Mouse (Mus musculus): Measurements from ENCODE around the gene Daxx. TPM values are rescaled to one million over a fixed set of nuclear protein-coding genes. Genes with fewer than 3 reads are reported as not detected.
"Not testable (repeated sequence)": the region's sequence is repeated elsewhere in the genome, so short reads cannot be mapped to it uniquely, and the experiment has no call there.

The Daxx gene
- polyA plus RNA-seq, 2 experiments from 2014 or later, result 97.4 to 149 TPM

DNA sequence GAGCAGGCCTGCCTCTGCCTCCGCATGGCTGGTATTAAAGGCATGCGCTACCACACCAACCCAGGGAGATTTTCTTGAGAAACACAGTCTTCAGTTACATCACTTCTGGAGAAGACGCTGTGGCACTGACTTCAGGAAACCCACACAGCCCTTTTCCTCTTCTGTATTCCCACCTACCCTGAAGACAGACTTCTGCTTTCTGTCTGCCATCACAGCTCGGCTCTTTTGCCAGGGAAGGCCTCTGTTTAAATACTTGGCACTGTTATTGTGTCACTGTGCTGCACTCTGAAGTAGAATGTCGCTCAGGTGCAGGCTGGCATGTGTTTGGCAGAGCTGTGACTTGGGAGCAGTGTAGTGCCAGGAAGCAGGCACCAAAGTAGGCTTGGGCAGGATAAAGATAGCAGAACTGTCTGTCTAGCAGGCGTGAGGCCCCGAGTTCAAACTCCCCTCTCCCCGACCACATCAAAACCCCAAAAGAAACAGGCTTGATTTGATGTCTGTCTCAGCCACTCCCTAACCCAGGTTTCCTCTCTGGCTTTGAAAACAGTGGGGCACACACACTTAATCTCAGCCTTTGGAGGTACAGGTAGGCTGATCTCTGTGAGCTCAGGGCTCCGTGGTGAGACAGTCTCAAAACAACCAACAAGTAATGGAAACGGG is 38.3 kb downstream of the Daxx start:
- peak; percentile 26 for ATAC-seq

- no peak for ATAC-seq
Observed at GRCm38 (mm10) chr17:33948090-33948904, 39.1 kb downstream of the Daxx start.

- no peak for ATAC-seq
Observed at GRCm38 (mm10) chr17:33948905-33949537, 39.8 kb downstream of the Daxx start.

GRCm38 (mm10) chr17:33950131-33950625 is 41.0 kb downstream of the Daxx start:
- ATAC-seq, result no peak

- peak; percentile 64 for ATAC-seq
Observed at GRCm38 (mm10) chr17:33951021-33951946, 42.1 kb downstream of the Daxx start, which contains the start of gene B3galt4. B3galt4 (minus strand) TSS chr17:33951488.

- not testable (repeated sequence) for ATAC-seq
Observed at GRCm38 (mm10) chr17:33952015-33952414, 42.8 kb downstream of the Daxx start.

DNA sequence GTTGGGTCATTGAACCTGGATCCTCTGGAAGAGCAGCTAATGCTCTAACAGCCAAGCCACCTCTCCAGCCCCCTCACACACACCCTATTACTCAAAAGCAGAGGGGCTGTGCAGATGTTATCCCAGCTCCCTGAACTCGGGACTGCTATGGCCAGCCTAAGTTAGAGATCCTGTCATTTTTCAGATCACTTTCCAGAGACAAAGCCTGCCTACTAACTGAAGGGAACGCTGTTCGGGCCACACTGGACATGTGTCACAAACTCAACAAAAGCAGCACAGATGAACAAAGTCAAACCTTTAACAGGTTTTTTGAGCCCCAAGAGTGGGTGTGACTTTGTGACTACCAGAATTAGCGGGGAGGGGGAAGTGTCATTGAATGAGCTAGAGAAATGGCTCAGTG is 43.7 kb downstream of the Daxx start:
- ATAC-seq, result no peak

GRCm38 (mm10) chr17:33953310-33953709 is 44.1 kb downstream of the Daxx start:
- no peak for ATAC-seq

- ATAC-seq, result no peak
Observed at GRCm38 (mm10) chr17:33953961-33954565, 44.8 kb downstream of the Daxx start.

DNA sequence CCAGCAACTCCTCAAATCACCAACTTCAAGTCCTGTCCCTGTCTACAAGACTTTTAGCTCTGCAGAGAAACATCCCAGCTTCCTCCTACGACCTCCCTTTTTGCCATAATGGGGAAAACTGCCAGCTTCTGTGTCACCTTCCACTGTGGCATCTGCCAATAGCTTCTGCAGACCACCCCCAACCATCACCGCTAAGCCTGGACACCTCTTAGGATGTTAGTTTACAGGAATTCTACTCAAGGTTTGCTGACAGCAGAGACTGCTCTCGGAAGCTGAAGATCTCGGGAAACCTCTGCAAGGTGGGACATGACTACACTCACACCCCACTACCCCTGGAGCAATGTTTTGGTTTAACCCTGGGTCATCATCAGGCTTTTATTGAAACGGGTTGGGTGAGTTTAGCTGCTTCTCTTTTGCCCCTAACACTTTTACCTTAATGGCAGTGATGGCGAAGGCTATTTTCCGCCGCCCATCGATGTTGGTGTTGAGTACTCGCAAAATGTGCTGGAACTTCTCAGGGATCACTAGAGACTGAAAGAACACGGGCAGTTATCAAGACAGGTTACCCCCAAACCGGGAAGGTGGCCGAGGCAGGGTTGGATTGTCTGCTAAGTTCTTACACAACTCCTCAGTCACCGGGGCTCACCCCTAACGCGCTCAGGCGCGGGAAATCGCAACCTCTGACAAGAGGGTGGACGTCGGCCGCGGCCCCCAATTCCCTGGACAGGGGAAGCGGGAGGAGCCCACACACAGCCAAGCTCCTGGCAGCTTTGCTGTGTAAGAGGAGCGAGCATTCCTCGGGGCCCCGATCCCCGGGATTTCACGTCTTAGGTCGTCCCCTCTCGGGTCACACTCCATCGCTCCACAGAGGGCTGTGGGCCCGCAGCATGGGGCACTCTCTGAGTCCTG is 45.7 kb downstream of the Daxx start:
- no peak for ATAC-seq

GRCm38 (mm10) chr17:33955555-33956214 is 46.5 kb downstream of the Daxx start, which contains the start of the genes Vps52 and Rps18:
Vps52 (plus strand) TSS chr17:33955812.
Rps18 (minus strand) TSS chr17:33956001.
- peak; percentile 77 for ATAC-seq

DNA sequence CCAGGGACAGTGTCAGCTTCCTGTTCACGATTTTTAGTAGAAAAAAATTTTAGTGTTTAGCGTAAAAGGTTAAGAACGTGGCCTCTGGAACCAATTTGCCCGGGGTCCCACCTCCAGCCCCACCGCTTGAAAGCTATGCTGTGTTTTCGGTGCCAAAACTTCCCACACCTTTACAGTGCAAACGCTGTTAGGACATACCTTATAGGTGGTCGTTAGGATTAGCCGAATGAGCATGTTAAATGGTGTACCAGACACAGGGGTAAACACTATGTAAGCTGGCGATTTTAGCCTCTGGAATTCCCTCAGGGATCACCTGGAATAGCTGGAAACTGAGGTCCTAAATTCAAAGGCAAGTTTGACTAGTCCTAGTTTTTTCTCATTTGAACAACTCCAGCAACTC is 47.1 kb downstream of the Daxx start:
- no peak for ATAC-seq

DNA sequence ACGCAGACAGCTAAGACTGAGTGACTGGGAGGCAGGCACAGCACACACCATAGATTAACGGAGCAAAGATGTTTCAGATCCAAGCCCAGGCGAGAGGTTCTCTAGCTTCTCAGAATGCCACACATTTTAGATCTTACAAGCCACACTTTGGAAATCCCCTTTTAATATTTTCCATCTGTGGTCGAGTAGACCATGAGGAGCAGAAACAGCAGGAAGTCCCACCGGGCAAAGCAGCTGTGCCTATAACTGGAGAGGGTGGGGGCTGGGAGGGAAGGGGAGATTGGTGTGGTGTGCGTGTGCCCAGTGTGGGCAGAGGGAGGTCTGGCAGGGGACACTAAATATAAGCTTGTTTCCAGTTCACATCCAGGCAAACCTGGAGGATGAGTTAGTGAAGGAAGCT is 48.3 kb downstream of the Daxx start:
- ATAC-seq, result no peak

GRCm38 (mm10) chr17:33958451-33958850 is 49.2 kb downstream of the Daxx start:
- ATAC-seq, result no peak

DNA sequence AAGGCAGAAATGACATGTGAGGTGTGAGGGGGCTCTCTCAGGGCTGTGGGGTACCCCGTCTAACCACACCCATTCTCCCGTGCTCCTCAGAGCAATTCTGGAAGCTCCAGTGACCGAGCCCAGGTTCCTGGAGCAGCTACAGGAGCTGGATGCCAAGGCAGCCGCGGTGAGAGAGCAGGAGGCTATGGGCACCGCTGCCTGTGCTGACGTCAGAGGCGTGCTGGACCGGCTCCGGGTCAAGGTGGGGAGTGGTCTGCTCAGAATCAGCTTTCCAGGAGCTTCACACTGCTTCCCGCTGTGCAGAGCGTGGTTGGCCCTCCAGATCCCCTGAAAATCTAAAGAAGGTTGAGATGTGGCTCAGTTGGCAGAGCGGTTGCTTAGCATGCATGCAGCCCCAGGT is 49.9 kb downstream of the Daxx start:
- no peak for ATAC-seq

- ATAC-seq, result no peak
Observed at GRCm38 (mm10) chr17:33959948-33960347, 50.7 kb downstream of the Daxx start.

- no peak for ATAC-seq
Observed at GRCm38 (mm10) chr17:33962876-33963275, 53.7 kb downstream of the Daxx start.

Data from activated CD4-positive, CD25-positive, alpha-beta regulatory T cell, adult 4 months (primary cell).